Mouse (Mus musculus): Measurements from ENCODE around the gene Bcl11b.

The Bcl11b gene

DNA sequence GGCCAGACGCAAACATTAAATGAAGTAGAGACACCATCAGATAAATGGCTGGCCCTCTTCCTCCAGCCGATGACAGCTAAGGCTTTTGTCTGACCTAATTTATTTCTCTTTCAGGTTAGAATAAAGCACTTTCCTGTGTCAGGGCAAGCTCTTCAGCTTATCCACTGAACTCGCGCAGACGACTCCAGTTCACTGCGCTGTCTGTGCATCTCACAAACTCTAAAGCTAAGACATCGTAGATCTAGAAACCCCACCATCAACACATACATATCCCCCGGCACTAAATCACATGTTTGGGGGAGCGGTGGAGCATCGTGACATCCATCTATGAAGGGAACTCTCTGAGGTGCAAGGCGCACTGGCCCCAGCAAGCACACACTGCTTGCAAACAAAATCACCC, 5.5 kb downstream of the Bcl11b start:
- DNase-seq: no peak

DNA sequence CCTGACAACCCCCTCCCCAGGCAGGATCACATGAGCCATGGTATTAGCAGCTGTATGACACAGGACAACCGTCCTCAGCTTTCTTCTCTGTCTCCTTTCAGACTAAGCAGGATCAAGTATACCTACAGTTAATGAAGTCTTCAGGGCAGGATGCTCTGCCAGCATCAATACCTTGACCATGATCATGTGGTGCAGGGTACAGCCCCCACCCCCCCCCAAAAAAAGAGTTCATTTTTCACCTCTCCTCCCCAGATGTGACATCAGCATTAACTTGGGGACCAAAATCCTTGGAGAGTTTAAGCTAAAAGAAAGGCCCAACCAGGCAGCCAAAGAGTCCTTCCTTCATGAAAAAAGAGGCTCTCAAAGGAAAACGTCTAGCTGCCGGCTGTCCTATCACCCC, 6.2 kb downstream of the Bcl11b start:
- DNase-seq: no peak

DNA sequence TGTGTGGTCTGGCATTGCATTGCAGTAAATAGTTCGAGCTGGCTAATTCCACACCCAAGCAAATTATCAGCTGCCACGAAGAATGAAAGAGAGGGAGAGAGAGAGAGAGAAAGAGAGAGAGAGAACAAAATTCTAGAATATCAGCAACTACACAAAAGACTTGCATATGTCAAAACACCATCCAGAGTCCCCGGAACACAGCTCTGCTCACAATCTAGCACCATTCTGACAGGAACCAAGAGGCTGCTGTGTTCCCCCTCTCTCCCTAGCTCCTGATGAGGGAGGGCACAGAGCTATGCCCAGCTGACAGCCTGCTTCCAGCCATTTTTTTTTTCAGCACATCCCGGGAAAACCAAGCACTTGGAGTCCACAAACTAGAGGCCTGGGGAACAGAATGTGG, 6.6 kb downstream of the Bcl11b start:
- DNase-seq: no peak

DNA sequence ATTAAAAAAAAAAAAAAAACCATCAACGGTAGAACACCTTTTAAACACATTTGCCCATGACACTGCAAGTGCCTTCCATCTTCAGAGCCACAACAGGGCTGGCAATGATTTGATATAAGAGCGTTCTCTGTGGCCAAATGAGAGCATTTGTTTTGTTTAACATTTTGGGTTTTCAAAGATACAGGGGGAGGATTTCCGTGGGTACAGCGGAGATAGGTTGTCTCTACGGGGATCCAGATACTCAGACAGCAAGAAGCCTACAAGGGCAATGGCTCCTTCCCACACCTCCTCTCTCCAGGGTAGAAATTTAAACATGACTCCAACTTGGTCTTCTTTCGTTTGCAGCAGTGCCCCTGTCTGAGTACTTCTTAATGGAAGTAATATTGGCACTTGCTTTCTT, 7.2 kb downstream of the Bcl11b start:
- DNase-seq: no peak

DNA sequence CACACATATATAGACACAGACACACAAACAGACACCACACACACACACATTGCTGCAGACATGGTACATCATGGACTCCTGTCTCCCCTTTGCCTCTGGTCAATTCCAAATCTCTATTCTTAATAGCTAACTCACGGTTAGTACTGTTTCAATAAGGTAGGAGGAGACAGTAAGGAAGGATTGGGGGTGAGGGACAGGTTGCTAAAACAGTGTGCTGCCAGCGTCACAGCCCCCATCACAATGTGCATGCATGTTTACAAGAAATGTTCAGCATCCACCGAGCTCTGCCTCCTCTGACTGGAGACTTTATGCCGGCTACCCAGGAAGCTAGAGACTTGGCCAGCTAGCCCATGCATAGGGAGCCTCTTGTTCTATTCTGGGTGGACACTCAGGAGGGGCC, 9.0 kb downstream of the Bcl11b start:
- DNase-seq: no peak

DNA sequence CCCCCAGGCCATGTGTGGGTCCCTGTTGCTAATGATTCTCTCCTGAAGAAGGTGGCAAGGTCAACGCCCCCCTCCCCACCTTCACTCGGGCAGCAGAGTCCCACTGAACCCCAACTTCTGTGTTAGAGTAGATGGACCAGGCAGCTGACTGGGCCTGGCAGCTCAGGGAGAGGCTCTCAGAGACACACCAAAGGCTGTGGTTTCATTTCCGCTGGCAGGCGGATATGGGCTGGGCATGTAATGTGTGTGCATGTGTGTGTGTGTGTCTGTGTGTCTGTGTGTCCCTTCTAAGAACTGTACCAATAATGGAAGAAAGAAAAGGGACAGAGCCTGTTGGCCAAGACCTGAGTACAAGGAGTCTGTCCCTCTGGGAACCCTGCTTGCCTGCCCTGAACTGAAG, 10.4 kb downstream of the Bcl11b start:
- DNase-seq: no peak

DNA sequence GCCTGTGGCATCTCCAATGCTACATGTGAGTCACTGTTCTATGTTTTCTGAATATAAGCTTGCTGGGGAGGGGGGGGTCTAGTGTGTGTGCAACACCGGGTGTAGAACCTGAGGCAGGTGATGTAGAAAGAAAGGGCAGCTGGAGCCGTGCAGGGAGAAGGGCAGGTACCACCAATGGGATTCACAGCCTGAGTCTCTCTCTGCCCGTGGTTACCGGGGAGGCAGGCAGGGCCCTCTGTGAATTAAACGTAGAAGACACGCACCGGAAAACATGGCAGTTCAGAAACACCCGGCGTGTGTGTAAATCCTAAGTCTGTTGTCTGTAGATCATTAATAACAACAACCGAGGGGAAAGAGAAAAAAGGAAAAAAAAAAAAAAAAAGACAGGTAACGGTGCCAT, 12.2 kb downstream of the Bcl11b start:
- no peak for DNase-seq

DNA sequence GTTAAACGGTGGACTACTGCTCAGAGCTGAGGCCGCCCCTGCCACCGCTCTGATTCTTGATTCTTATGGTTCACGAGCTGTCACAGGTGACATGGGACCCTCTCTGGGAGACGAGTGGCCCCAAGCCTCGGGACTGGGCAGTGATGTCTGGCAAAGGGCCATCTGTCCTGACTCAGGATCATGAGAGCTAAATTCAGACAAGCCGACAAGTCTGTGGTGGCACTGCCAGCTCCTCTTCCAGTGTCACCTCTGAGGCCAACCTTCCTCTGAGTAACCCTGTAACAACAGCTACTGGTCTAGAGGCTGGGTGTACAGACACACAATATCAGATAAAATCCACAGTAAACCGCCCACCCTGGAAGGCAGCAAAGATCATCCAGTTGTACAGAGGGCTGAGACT, 20.2 kb downstream of the Bcl11b start:
- DNase-seq: no peak

DNA sequence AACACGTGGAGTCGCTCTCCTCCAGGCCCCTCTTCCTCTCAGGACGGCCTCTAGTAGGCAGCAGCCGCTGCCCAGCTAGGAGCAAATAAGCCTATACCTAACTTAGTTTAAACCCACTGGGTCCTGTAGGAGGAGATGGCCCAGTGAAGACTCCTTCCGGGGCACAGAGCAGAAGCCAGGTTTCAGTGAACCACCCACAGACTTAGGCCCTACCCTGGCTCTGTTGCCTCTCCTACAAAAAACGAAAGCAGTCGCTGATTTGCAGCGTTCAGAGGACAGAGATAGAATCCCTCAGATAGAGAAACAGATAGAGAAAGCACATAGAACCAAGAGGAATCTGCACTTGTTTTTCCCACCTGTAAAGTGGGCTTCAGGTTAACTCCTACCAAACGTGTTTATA, 21.1 kb downstream of the Bcl11b start:
- DNase-seq: no peak

DNA sequence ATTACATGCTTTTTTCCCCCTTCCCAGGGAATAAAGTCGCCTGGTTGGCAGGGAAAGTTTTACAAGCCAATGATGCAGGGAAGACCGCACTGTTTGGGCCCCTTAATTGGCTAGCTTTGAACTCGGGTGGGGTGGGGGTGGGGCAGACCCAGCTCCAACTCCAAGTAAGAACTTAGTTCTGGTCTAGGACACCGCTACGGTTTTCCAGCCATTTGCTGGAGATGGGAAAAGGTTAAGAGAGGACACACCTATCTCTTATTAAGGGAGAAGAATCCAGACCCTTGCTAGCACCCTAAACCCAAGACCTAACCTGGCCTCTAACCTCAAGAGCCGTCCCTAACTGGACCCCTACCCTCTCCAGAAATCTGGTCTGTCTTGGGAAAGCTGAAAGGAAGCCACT, 22.2 kb downstream of the Bcl11b start:
- no peak for DNase-seq

DNA sequence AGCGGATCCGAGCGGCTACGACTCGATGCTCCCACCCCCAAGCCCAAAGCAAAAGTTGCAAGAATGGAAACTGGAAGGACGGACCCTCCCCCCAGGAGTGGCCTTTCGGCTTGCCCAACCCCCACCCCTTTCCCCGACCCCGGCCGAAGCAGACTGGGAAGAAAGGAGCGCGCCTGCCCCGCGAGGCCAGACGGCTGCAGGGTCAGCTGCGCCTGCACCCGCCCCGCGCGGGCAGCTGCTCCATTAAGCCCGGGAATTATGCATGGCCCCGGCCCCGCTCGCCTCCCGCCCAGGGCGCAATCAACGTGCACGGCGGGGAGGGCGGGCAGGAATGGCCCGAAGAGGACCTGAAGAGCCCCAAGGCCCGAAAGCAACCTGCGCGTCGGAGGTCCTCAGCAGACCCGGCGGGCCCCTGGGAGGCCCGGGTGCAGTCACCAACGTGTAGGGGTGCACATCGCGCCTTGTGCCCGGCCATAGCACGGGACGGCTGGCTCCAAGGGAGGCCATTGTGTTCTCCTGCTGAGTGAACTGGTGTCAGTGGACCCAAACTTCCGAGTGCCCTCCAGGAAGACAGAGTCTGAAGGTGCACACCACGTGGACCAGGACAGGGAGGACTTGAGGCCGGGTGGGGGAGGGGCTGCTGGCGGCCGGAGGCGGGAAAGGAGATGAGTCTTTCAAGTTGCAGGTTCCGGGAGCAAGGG, 23.0 kb downstream of the Bcl11b start:
- no peak for DNase-seq

DNA sequence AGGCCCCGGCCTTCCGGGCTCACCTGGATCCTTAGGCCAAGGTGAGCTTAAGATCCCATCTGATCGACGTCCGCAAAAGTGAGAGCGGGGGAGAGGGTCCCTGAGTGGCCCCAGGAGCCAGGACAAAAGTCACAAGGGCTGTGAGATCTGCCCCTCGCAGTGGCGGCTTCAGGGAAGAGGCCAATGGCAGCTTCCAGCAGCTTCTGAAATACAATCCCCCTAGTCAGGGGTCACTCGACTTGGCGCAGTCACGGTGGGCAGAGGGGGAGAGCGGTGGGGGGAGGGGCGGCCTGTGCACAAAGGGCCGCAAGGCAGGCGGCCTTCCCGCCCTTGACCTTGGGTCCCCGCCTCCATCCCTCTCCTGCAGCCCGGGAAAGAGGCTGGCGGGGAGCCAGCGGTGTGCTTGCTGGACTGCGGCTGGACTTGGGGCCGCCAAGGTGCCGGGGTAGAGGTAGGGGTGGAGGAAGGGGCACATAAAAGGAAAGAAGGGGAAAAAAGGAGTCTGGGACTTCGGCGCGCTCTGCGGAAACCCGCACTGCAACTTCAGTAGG, 23.6 kb downstream of the Bcl11b start:
- DNase-seq: peak in 1 of 2 experiments; percentile 31

DNA sequence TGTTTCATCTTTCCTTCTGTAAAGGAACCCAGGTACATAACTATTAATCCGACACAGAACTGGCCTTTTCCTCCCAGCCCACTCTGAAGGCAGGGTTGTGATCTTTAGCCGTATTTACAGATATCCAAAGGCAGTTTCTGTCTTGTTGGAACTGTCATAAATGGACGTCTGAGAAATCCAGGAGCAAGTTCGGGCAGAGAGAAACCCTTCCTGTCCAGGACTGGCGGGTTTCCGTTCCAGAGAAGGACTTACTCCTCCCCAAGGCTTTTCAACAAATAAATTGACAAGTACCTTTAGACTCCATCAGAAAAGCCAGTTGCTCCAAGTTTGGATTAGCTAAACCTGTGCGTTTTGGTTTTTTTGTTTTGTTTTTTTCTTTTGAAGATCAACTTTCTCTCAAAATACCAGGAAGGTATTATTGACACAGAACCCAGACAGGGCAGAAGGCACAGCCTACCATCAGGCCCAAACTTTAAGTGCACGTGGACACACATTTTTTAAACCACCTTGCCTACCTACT, 24.6 kb downstream of the Bcl11b start:
- no peak for DNase-seq

DNA sequence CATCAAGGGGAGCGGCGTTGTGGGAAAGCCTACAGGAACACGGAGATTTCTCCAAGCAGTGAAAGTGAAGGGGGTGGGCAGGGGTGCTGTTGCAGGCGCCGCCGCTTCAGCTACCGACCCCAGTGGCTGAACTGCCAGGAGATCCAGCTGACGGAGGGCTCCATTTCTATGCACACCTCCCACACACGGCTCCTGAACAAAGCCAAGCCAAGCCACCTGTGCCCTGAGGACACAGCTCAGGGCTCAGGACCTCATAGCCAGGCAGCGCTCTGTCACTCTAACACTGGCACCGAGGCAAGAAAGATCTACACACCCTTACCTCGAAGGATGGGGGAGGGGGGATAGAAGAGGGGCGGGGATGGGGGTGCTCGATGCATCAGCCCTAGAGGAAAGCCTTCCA, 25.3 kb downstream of the Bcl11b start:
- DNase-seq: no peak

DNA sequence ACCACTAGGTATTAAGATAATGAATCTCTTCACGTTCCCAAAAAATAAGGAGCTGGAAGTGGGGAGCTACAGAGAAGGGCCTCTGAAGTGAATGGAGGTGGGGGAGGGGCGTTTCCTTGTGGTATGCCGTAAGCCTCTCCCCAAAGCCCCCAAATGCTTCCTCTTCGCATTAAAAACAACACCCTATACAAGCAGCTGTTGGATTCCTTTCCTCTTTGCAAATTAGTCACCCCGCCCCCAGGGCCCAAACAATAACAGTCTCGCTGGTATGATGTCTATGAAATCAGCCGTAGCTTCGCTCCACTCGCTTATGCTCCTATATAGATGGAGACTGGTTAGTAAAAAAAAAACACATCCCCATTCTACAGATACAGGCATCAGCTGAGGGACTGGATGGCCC, 25.9 kb downstream of the Bcl11b start:
- DNase-seq: no peak

DNA sequence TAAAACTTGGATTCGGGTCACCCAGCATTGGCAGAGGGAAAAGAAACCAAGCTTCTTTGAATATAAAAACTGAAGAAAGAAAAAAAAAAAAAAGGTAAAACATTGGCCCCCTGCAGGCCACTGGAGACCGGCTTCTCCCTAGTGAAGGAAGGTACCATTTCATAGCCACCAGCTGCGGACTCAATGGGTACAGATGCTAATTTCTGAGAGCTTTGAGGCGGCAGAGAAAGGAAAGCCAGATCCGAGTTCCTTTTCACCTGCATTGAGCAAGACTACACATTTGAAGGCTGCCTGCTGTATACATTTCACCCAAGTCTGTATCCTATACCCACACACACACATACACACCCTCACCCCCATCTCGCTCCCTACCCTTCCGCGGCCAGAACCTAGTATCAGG, 26.3 kb downstream of the Bcl11b start:
- no peak for DNase-seq

DNA sequence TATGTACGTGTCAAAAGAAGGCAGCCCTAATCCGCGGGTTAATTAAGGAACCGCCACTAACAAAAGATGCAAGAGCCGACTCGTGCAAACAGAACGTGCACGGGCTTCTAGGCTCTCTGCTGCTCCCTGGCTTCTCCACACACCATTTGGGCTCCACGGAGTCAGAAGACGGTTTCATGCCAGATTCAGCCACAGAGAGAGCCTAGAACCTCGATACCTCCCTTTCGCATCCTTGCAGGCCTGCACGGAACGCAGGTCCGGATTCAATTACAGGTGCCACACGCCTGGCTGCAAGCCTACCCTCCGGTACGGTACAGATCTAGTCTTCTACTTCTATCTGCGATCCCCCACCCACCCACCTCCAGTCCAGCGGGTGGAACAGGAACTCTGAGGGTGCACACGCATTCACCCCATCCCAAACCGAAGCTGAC, 26.8 kb downstream of the Bcl11b start:
- peak; percentile 41 to 63 for DNase-seq

DNA sequence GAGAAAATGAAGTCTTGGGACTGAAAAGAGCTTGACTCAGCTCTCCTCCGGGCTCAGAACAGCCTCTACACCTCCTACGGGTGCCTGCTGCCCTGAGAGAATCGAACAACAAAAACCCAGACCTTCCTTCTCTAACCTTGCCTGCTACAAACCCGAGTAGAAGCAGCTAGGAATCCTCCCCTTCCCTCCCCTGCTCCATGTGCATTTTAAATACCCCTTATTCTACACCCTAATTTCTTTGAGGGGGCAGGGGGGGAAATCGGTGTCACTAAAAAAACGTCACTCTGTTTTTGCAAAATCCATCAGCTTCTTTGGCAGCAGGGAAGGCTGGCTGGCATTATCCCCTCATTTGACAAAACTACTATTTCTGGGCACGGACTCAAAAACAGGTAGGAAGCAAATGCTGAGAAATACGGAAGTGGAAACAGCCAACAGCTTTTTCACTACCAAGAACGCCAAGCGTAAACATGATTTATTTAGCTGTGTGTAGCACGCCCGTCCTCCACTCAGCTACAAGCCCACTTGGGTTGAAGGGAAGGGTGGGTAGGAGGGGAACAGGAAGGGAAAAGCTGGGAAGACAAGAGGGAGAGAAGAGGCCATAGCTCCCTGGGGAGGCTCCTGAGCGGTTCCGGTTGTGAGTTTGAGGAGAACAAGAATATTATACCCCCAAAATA, 27.4 kb downstream of the Bcl11b start:
- DNase-seq: peak in 1 of 2 experiments; percentile 21

DNA sequence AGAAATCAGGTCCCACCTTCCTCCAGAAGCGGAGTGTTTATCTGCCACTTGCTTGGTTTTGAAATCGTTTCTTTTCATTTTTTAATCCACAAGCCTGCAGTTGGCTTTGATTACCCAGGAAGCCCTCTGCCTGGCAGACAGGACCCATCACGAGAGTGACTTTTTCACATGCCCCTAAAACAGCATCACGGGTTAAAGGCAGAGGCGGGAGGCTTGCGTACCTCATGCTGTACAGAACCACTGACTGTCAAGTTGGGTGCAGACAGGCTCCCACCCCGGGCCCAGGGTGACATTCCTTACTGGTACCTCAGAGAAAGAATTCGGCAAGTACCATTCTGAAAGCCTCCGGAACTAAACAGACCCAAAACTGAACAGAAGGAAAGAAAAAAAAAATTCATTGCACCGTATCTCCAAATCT, 27.9 kb downstream of the Bcl11b start:
- DNase-seq: no peak

DNA sequence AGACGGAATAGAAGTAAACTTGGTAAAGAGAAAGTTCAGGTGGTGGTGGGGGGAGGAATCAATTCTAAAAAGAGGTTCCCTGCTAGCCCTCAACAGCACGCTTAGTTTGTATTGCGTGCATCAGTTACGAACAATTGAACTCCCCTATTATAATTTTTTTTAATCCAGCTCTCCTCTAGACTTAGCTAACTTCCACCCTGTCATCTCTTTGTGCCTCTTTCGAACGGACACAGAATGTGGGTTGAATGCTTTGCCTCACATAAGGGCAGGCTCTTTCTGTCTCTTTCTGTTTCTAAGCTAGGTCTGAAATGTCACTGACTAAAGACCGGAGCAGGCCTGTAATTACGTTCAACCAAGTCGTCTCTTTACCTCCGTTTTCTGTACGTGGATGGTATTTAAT, 28.9 kb downstream of the Bcl11b start:
- no peak for DNase-seq

DNA sequence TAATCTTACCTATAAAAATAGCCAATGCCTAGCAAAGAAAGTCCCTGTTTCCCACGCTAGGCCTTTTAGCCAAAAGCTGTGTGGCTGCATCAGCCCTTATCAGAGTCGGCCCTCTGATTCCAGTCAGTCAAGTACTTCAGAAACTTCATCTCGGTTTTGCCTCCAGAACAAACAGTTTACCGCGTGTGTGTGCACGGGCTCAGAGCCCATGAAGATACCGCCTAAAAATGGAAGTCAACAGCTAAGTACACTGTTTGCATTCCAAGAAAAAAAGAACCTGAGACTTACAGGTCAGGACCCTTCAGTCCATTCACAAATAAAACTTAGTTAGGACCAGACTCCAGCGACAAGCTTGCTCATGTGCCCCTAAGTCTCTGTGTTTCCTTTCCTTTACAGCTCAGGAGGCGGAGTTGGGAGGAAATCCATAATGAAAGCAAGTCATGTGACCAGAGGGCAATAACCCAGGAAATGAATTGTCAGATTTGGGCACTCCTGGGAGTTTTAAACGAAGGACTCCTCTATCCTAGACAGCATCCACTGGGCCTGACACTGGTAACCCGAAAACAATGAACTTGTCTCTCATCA, 29.8 kb downstream of the Bcl11b start:
- DNase-seq: no peak

DNA sequence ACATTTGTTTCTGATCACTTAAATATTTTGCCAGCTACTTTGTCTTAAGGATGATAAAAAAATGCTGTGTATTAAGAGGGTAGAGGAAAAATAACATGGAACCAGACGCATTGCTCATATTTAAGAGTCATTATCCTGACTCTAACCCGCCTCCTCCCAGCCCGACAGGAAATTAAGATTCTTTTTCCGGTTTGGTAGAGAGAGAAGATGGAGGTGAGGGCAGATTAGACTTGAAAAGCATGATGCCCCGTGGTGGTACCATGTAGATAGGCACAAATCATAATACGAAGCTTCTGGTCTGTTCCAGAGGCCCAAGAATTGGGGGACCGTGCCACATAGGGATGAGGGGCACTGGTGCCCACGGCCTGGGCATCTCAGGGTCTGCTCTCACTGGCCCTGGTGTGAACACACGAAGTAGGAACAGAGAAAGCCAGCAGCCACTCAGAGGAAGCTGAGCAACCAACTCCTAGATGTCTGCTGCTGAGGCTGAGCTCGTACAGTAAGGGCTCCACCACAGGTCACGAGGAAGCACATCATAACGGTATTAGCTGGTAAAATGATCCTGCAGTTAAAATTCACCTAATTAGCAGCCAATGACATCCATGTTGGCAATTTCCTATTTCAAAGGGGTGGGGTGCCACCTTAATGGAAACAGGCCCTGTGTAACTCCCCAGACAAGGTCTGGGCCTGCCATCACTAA, 32.2 kb downstream of the Bcl11b start:
- no peak for DNase-seq

DNA sequence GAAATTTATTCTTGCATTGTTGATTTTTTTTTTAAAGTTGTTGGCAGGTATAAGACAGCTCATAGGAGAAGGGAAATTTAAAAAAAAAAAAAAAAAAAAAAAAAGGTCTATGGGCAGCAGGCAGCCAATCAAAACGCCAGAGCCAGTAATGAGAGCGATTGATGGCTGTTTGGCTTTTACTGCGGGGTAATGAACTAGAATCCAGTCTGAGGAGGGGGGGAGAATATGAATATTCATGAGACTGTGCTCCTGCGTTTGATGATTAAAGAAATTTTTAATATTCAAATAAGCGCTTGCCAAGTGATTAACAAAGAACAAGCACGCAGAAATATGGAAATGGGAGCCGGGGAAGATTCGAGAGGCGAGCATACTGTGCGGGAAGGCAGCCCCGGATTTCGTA, 32.8 kb downstream of the Bcl11b start:
- no peak for DNase-seq

Data from cerebellum, postnatal 25 days (tissue).